Mouse (Mus musculus) forebrain, embryonic 16.5 days (tissue): Measurements from ENCODE around the gene Gal3st1. TPM values are rescaled to one million over a fixed set of nuclear protein-coding genes. Genes with fewer than 3 reads are reported as not detected.

Source experiments
- ATAC-seq: fragments of 200-750 bp; cut with Nextera tagmentation; 2 replicates; pipeline ENCODE4 v1.8.0; 2017; ENCODE audit warnings: mild to moderate bottlenecking, moderate library complexity
- H3K27ac ChIP-seq: fragments of 300-500 bp; sonication (generic); 2 replicates; pipeline ENCODE4 v1.5.1; 2014; ENCODE audit warnings: low read length, control low read depth
- H3K27me3 ChIP-seq: fragments of 300-500 bp; sonication (generic); replicated peaks from 2 replicates; pipeline ENCODE4 v1.6.1; 2014; ENCODE audit warnings: low read length; ENCODE audit not compliant: control insufficient read depth, insufficient read depth
- H3K36me3 ChIP-seq: fragments of 300-500 bp; sonication (generic); 2 replicates; pipeline ENCODE4 v1.6.1; 2014; ENCODE audit not compliant: control insufficient read depth, insufficient read depth
- H3K4me1 ChIP-seq: fragments of 300-500 bp; sonication (generic); replicated peaks from 2 replicates; pipeline ENCODE4 v1.6.1; 2014; ENCODE audit warnings: low read length; ENCODE audit not compliant: control insufficient read depth, insufficient read depth
- H3K4me2 ChIP-seq: fragments of 300-500 bp; sonication (generic); 2 replicates; pipeline ENCODE4 v1.6.1; 2014; ENCODE audit warnings: mild to moderate bottlenecking, low read length, control low read depth
- H3K4me3 ChIP-seq: fragments of 300-500 bp; sonication (generic); replicated peaks from 2 replicates; pipeline ENCODE4 v1.5.1; 2014; ENCODE audit warnings: mild to moderate bottlenecking, low read length, control low read depth
- H3K9ac ChIP-seq: fragments of 300-500 bp; sonication (generic); replicated peaks from 2 replicates; pipeline ENCODE4 v1.6.1; 2014; ENCODE audit warnings: low read depth, low read length, control low read depth
- H3K9me3 ChIP-seq: fragments of 300-500 bp; sonication (generic); 2 replicates; pipeline ENCODE4 v1.6.1; 2016; ENCODE audit warnings: low read length; ENCODE audit not compliant: control insufficient read depth
- WGBS: fragments of 180-500 bp; shearing (Covaris S2); extraction: QIAGEN DNeasy Blood & Tissue Kit; methylation state at CpG from one replicate; pipeline ENCODE4 v1.1.7; 2014; 5-methylcytosine and 5-hydroxymethylcytosine counted together
- polyA plus RNA-seq: library from polyadenylated mRNA; unstranded; fragments of >200 nt; fragmentation: Nextera tagmentation; extraction: Ambion mirVana; gene quantifications from 2 replicates; pipeline ENCODE4 v1.2.1, GENCODE M21; 2015

Gene Gal3st1
- polyA plus RNA-seq, 1 experiment from 2014 or later: 2.6 TPM

DNA sequence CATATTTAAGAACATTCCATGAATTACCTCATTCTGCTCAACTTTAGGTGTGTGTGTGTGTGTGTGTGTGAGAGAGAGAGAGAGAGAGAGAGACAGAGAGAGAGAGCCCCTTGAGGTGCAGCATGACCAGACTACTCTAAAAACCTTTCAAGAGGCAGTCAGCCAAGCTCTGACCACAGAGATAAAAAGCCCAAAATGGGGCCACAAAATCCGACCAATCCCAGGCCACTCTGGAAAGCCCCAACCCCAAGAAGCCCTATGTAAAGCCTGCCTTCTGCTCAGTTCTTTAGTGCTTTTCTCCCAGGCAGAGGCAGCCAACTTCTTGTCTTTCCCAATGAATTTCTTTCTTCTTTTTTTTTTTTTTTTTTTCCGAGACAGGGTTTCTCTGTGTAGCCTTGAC lies 22.5 kb upstream of the Gal3st1 start:
- Histone ChIP-seq H3K4me2 (no peak overlapping the region), H3K9ac (no peak overlapping the region), H3K4me3 (no peak overlapping the region), H3K9me3 (no peaks in the 10 kb centered on the region), H3K27ac (no peak overlapping the region), H3K4me1 (peaks cover 18% of the 10 kb centered on the region), H3K36me3 (no peaks in the 10 kb centered on the region), H3K27me3 (no peaks in the 10 kb centered on the region)
- no peak for ATAC-seq
- 65% methylated on average over 2 of the region's 2 CpGs for WGBS

DNA sequence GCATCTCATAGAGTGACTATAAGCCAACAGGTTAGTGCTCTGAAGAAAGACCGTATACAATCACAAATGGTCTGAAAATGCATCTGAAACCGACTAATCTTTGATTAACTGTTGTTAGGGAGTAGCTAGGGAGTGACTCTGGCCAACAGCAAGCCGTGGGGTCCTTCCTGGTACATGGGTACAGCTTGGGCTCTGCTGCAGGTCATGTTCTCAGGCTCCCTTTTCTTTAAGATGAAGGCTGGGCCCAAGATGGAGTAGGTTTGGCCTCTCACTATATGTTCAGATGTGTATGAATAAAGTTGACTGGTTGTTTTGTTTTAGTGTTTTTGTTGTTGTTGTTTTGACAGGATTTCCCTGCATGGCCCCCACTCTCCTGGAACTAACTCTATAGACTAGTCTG lies 21.7 kb upstream of the Gal3st1 start:
- no peak overlapping the region for H3K4me3 ChIP-seq
- WGBS: 78% methylated on average over 3 of the region's 3 CpGs
- no peak overlapping the region for H3K4me2 ChIP-seq
- H3K4me1 ChIP-seq: peaks cover 18% of the 10 kb centered on the region
- no peaks in the 10 kb centered on the region for H3K36me3 ChIP-seq
- no peaks in the 10 kb centered on the region for H3K9me3 ChIP-seq
- H3K27me3 ChIP-seq: no peaks in the 10 kb centered on the region
- no peak overlapping the region for H3K27ac ChIP-seq
- ATAC-seq: no peak
- H3K9ac ChIP-seq: no peak overlapping the region

DNA sequence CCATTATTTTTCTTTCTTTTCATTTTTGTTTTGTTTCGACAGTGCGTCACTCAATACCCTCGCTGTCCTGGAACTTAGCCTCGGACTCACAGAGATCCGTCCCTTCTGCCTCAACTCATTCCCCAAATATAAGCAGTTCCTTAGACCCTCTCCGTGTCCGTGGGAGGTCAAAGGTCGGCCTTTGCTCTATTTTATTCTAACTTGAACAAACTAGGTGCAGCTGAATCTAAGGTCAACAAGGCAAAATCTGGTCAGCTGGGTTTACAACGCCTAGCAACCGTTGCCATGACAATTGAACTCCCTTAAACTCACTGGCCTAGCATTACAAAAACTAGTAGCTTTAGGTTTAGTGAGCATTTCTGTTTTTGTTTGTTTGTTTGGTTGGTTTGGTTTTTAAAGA lies 20.3 kb upstream of the Gal3st1 start:
- no peaks in the 10 kb centered on the region for H3K36me3 ChIP-seq
- peak overlapping the region; percentile 42; the same call in 1 of the 2 replicates for H3K27ac ChIP-seq
- H3K4me1 ChIP-seq: peaks cover 18% of the 10 kb centered on the region
- no peaks in the 10 kb centered on the region for H3K27me3 ChIP-seq
- peak overlapping the region; percentile 63 for H3K4me3 ChIP-seq
- WGBS: 84% methylated on average over 10 of the region's 10 CpGs
- H3K9ac ChIP-seq: peak overlapping the region; percentile 52
- ATAC-seq: peak; percentile 13; the same call in 1 of the 2 replicates
- peak overlapping the region; percentile 88 for H3K4me2 ChIP-seq
- H3K9me3 ChIP-seq: no peaks in the 10 kb centered on the region

DNA sequence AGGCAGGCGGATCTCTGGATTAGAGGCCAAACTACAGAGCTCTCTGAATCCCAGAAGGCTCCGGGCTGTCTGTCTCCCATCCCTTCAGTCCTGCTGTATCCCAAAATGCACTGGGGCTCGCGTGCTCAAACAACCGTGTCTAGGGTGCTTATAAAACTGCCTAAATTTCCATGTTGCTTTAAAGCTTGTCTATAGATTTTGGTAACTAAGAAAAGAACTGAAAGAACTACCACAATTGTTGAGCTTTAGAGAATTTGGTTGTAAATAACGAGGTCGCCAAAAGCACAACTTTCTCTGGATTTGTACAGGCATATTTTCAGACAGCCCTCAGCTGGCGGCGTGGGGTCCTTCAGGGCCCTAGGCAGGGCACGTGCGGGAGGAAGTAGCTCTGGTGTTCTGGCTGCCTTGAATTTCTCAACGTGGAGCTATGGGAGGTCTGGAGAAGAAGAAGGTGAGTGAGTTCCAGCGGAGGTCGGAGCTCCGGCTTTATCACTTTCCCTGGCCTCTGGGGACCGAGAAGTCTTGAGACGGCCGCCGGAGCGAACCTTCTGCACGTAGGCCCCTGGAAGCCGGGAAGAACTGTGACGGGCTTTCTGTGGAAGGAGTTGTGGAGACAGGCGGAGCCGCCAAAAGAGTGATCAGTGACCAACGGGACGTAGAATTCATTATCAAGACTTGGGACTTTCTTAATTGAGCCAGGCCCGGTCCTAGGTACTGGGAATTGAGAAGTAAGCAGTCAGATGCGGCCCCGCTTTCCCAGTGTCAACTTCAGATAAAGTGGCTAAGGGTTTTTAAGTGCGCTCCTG lies 19.6 kb upstream of the Gal3st1 start, which contains the start of gene Pes1:
Gene Pes1, plus strand, starts transcription at position 366 of the 806 bp plus-strand sequence.
- H3K27ac ChIP-seq: peak within 1 kb of the TSS; percentile 42; the same call in 1 of the 2 replicates
- H3K4me1 ChIP-seq: peaks cover 18% of the 10 kb centered on the region
- WGBS: under 1% methylated on average over 31 of the region's 31 CpGs
- H3K9ac ChIP-seq: peak within 1 kb of the TSS; percentile 52
- H3K9me3 ChIP-seq: no peaks in the 10 kb centered on the region
- peak; percentile 97 for ATAC-seq
- H3K4me3 ChIP-seq: peak within 1 kb of the TSS; percentile 63
- H3K27me3 ChIP-seq: no peaks in the 10 kb centered on the region
- peak within 1 kb of the TSS; percentile 88 for H3K4me2 ChIP-seq
- no peaks in the 10 kb centered on the region for H3K36me3 ChIP-seq

DNA sequence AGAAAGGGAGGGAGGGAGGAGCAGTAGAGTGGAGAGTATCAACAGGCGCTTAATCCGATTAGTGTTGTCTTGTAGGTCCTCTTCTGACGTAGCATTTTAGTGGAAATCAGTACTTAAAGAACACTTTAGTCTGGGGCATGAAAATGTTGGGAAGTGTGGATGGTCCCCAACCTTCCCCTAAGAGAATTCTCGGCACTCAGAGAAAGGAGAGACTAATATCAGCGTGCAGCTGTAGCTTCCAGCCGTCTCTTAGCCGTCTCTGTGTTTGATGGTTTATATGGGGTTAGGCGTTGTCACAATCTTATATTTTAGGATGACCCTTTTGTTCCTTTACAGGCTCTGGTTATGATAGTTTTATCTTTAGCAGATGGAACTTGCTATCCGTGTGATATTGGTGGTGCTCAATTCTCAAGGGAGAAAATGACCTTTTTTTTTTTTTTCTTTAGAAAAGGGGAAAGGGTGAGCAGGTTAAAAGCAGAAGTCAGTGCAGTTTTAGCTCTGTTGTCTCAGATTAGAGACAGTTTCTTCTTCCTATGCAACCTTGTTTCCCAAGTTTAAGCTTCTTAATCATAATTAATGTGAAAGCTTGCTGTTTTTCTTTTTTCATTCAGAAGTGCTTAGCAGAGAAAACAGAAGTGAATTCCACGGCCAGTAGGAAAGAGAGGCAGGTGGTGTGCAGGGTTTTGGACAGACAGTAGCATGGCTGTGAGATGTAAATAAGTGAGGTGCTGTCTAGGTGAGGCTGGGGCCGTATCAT lies 18.8 kb upstream of the Gal3st1 start:
- no peak overlapping the region for H3K27ac ChIP-seq
- peaks cover 1% of the 10 kb centered on the region; the same call in 1 of the 2 replicates for H3K36me3 ChIP-seq
- no peaks in the 10 kb centered on the region for H3K27me3 ChIP-seq
- peak overlapping the region; percentile 63 for H3K4me3 ChIP-seq
- peak overlapping the region; percentile 52 for H3K9ac ChIP-seq
- H3K4me2 ChIP-seq: peak overlapping the region; percentile 88
- no peak for ATAC-seq
- H3K4me1 ChIP-seq: peaks cover 18% of the 10 kb centered on the region
- WGBS: 14% methylated on average over 11 of the region's 11 CpGs
- no peaks in the 10 kb centered on the region for H3K9me3 ChIP-seq

DNA sequence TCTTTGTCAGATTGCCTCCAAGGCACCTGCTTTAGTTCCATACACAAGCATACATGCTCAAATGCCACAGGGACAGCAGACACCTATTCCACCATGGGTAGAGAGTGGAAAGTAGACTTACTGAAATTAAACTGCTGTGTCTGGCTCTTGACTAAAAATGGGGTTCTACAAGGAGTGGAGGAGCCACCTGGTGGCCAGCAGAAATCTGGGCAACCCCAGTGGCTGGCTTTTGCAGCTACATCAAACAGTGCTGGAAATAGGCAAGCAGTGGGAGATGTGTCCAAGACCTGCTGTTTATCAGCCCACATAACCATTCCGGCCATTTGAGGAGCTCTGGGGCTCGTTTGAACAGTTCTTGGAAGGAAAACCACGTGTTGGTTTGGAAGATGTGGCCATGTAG lies 13.6 kb upstream of the Gal3st1 start:
- no peak overlapping the region for H3K4me3 ChIP-seq
- no peaks in the 10 kb centered on the region for H3K9me3 ChIP-seq
- H3K4me2 ChIP-seq: no peak overlapping the region
- no peak overlapping the region for H3K27ac ChIP-seq
- WGBS: 90% methylated on average over 3 of the region's 3 CpGs
- peaks cover 28% of the 10 kb centered on the region for H3K36me3 ChIP-seq
- peaks cover 9% of the 10 kb centered on the region for H3K4me1 ChIP-seq
- ATAC-seq: no peak
- H3K27me3 ChIP-seq: no peaks in the 10 kb centered on the region
- H3K9ac ChIP-seq: no peak overlapping the region

DNA sequence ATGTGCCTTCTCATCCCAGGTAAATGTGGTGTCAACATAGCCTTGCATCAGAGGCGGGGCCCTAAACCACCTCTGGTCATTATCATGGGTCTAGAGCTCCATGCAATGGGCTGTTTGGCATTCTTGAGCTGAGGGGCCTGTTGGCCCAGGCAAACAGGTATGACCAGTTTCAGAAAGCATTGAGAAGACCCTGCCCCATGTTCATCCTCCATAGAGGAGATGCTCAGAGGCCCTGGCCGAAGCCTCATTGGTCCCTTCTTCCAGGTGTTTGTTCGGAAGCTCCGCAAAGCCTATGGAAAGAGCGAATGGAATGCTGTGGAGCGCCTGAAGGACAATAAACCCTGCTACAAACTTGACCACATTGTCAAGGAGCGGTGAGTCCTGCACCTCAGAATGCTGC lies 13.1 kb upstream of the Gal3st1 start:
- H3K9ac ChIP-seq: no peak overlapping the region
- no peak overlapping the region for H3K4me2 ChIP-seq
- no peak overlapping the region for H3K4me3 ChIP-seq
- H3K9me3 ChIP-seq: no peaks in the 10 kb centered on the region
- 0 out of 2 replicates have a peak, but pooled peaks cover 5% of the 10 kb centered on the region for H3K4me1 ChIP-seq
- no peak for ATAC-seq
- no peaks in the 10 kb centered on the region for H3K27me3 ChIP-seq
- no peak overlapping the region for H3K27ac ChIP-seq
- 99% methylated on average over 7 of the region's 7 CpGs for WGBS
- H3K36me3 ChIP-seq: peaks cover 28% of the 10 kb centered on the region

DNA sequence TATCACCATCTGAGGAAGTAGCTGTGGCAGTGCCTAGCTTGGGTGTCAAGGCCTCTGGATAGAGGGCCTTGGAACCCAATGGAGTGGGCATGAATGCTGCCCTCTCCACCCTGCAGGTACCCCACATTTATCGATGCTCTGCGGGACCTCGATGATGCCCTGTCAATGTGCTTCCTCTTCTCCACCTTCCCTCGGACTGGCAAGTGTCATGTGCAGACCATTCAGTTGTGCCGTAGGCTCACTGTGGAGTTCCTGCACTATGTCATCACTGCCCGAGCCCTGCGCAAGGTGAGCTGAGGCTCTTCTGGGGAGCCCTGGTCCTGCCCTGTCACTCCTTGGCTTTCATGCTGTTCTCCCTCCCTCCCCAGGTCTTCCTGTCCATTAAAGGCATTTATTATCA lies 10.4 kb upstream of the Gal3st1 start:
- no peak overlapping the region for H3K27ac ChIP-seq
- no peak overlapping the region for H3K9ac ChIP-seq
- H3K4me3 ChIP-seq: no peak overlapping the region
- no peaks in the 10 kb centered on the region for H3K27me3 ChIP-seq
- H3K36me3 ChIP-seq: peaks cover 41% of the 10 kb centered on the region
- no peaks in the 10 kb centered on the region for H3K9me3 ChIP-seq
- ATAC-seq: no peak
- 96% methylated on average over 7 of the region's 7 CpGs for WGBS
- no peak overlapping the region for H3K4me2 ChIP-seq
- H3K4me1 ChIP-seq: no peaks in the 10 kb centered on the region

DNA sequence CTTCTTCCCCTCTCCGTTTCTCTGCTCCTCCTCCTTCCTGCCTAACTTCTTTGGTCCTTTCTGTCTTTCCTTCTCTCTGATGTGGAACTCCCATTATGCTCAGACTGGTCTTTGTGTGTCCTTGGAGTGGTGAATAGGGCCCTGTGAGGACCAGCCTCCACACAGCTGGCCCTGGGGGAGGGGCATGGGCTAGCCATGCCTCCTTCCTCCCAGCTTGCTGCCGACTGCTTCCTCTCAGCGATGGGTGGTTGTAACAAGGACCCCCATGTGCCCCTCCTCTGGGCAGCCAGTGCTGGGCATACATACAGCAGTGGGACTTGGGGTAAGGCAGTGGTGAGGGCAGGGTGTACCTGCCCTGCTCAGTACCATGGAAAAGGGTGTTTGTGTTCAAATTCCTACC lies 9.1 kb upstream of the Gal3st1 start:
- peaks cover 49% of the 10 kb centered on the region for H3K36me3 ChIP-seq
- no peak overlapping the region for H3K9ac ChIP-seq
- no peak overlapping the region for H3K4me3 ChIP-seq
- no peak overlapping the region for H3K27ac ChIP-seq
- H3K4me1 ChIP-seq: no peaks in the 10 kb centered on the region
- H3K27me3 ChIP-seq: no peaks in the 10 kb centered on the region
- H3K9me3 ChIP-seq: no peaks in the 10 kb centered on the region
- 46% methylated on average over 3 of the region's 3 CpGs for WGBS
- ATAC-seq: no peak
- H3K4me2 ChIP-seq: no peak overlapping the region
